Mouse (Mus musculus) lung, adult 2 months (tissue): ENCODE measurements around the gene D430042O09Rik.

Experiments
- CTCF ChIP-seq: fragments of 200-500 bp; IDR thresholded peaks from 2 replicates; pipeline ENCODE4 v1.5.1; 2011; ENCODE audit warnings: mild to moderate bottlenecking, low read length, control low read depth; ENCODE audit not compliant: insufficient read depth
- POLR2A ChIP-seq: fragments of 200-500 bp; IDR thresholded peaks from 2 replicates; pipeline ENCODE4 v1.6.1; 2011; ENCODE audit warnings: low read depth, mild to moderate bottlenecking, control low read depth, low read length, borderline replicate concordance; ENCODE audit errors: extremely low read depth

- TF ChIP-seq CTCF, result no peak
- no peak for TF ChIP-seq POLR2A
Observed at GRCm38 (mm10) chr7:125827420-125827819, 119.7 kb downstream of the D430042O09Rik start.
